Mouse (Mus musculus) cerebellum, adult 8-10 months (tissue): Measurements from ENCODE around the gene St6galnac4.

ENCODE experiments used
- DNase-seq: peaks from one replicate; pipeline ENCODE4 v3.0.0; 2022

The St6galnac4 gene

DNA sequence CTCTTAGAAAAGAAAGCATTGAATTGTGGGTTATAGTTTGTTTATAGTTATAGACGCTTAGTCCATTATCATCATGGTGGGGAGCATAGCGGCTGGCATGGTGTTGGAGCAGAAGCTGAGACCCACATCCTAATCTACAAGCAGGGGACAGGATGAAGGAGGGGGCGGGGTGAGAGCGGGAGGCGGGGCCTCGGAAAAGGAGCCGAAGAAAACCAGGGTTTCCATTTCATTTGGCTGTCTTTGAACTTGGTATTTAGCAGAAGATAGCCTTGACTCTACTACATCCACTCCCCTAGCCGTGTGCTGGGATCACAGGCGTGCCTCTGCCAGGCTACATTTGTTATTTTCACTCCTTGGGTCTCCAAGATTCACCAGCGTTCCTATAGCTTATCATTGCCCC lies 17.7 kb downstream of the St6galnac4 start:
- DNase-seq = no peak

DNA sequence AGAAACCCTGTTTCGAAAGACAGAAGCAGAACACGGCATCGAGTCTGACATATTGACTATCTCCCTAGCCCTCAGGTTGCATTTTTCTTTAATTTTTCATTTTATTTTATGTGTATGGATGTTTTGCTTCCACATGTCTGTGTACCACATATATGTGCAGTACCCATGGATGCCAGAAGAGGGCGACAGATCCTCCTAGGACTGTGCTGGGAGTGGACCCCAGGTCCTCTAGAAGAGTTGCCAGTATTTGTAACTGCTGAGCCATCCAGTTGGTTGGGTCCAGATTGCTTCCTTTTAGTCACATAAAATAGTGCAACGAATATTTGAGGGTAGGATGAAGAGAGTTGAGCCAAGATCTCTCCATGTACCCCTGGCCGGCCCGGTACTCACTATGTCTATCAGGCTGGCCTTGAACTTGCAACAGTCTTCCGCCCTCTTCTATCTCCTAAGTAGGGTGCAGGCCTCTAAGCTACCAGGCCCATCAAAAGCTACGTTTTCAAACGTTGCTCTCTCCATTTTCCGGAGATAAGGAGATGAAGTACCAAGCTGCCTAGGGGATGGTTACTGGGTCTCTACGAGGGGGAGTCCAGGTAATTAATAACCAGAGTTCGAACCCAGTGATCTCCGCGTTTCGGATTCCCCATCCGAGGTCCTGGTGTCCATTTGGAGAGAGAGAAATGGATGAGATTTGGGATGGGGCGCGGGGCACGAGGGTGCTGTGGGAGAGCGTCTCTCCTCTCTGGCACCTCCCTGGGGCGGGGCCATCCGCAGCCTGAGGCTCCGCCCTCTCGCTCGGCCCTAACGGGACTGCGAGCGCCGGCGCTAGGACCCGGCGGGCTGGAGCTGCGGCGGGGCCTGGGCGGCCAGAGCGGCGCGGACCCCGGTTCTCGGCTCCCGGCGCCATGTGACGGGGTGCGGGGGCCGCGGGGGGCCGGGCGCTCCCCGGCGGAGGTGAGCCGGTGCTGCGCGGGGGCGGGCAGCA lies 19.6 kb downstream of the St6galnac4 start:
- peak; percentile 87 for DNase-seq

DNA sequence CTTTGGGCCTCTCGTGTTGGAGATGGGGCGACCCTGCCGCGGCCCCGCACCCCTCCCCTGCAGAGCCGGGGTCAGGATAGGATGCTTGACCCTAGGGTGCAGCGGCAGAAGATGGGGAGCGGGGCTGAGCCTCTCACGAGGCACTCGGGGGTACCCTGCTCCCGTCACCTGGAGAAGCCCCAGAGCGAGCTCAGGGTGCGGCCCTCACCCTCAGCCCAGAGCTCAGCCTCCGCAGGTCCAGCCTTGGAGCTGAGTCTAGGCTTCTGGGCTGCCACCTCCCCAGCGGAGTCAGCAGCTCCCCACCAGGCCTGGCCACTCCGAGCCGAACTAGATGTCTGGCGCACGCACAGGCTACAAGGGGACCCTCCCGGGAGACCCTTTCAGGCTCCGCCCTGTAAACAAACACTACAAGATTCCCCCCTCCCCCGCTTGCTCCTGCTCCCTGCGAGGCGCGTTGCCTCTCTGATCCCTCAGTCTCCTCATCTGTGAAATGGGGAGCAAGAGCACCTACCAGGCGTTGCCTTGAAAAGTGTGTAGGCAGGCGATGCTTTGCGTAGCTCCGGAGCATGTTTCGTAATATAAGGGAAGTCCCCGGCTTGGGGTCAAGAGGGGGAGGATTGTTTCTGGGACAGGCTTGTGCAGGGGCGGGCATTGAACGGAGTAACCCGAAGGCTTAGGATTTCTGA lies 20.5 kb downstream of the St6galnac4 start:
- DNase-seq = peak; percentile 61

DNA sequence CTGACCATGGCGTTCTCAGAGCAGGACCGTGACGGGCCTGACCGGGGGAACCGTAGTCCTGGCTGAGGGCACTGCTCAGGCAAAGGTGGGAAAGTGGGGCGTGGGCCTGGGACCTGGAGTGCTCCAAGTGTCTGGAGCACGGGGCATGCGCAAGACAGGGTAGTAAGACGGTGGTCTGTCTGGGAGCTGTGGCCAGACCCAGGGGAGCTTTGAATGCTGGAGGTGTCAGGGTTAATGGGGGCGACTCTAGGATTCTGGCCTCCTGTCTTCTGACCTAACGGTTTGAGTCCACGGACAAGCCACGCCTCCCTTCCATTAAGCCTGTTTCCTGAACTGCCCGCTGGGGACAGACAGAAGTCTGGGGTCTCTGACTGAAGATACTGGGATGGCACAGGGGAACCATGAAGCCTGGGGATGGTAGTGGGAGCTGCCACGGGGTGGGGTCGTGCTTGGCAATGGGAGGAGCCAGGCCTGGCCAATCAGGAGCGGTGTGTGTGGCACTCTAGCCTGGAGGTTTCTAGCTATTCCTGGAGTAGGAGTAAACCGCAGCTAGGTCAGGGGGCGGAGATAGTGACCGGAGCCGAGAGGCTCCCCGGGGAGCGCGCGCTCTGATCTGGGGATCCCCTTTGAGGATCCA lies 21.4 kb downstream of the St6galnac4 start:
- peak; percentile 65 for DNase-seq

DNA sequence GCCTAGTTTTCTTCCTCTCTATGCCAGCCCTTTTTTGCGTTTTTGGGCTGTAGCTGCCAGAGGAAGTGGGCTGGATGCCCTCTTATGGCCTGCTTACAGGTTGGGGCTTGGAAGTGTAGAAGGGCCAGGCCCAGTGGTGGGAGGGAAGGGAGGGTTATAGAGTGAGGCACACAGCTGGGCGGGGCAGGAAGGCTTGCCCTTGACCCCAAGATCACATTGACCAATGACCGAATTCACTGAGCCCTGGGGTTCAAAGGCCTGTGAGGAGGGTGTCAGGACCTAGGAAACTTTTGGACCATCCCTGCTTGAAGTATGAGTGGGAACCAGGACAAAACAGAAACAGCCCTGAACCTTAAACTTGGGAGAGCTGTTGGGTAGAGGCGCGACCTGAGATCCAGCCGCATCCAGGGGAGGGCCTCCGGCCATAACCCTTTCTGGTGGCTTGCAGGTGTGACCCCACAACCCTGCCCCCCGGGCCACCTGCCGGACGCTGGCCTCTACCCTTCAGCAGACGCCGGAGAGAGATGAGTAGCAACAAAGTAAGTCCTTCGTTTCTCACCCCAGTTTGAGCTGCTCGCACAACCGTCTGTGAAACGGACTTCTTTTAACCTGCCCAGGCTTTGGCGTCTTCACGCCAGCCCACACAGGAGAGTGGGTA lies 22.0 kb downstream of the St6galnac4 start:
- no peak for DNase-seq

DNA sequence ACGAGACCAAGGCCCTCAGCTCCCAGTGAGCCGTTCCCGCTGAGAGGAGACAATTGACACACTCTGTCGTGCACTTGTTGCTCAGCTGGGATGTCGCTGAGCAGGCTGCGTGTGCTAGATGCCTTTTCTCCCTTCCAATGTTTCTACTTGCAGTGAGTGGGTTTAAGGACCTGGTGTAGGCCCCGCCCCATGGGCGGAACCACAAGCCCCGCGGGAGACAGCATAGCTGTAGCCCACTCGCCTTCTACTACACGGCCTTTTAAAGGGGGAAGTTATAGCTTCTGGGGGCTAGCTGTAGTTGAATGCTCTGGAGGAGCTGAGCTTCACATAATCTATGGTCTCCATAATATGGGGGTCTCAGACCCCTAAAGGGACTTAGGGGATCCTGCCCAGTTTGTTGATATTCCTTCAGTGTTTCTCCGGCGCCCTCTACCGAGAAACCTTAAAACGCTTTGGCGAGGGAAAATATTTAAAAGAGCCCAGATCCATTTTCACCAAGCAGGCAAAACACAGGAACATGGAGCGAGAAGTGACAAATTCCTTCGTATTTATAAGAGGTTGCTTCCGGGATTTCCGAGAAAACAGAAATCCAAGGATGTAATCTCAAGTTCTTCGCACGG lies 23.8 kb downstream of the St6galnac4 start:
- DNase-seq = peak; percentile 45

DNA sequence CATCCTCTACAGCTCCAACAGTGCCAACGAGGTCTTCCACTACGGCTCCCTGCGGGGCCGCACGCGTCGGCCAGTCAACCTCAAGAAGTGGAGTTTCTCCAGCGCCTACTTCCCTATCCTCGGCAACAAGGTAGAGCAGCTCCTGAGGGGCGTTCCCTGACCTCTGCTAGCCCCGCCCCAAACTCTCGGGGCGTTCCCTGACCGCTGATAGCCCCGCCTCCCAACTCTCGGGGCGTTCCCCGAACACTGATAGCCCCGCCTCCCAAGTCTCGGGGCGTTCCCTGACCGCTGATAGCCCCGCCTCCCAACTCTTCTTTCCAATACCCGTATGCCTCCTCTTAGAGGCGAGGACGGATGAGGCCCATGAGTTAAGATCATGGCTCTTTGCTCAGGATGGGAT lies 25.4 kb downstream of the St6galnac4 start:
- no peak for DNase-seq

DNA sequence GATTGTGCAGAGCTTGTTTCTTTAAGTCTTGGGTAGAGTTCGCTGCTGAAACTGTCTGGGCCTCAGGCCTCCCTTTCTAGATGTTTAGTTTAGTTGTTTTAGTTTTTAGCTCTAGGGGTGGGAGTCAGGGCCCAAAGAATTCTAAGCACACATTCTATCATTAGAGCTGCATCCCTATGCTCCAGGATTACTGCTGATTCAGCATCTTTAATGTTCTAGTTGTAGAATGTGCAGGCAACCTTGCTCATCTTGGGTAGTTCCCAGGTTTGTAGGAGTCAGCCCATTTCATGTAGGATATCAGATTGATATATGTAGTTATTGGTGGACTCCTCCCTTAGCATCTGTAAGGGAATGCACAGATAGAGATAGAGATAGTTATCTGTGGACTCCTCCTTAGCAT lies 30.2 kb downstream of the St6galnac4 start:
- DNase-seq = no peak

DNA sequence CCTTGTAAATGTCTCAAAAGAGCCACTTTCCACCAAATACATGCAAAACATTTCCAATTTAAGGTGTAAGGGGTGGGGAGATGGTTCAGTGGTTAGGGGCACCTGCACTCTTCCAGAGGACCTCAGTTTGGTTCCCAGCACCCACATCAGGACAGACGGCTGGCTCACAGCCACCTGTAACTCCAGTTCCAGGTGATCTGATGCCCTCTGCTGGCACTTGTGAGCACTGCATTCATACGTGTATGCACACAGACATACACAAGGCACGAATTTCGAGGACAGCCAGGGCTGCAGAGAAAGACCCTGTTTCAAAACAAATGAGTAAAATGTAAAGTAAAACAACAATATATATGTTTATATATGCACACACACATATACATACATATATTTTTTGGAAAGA lies 30.7 kb downstream of the St6galnac4 start:
- DNase-seq = no peak

DNA sequence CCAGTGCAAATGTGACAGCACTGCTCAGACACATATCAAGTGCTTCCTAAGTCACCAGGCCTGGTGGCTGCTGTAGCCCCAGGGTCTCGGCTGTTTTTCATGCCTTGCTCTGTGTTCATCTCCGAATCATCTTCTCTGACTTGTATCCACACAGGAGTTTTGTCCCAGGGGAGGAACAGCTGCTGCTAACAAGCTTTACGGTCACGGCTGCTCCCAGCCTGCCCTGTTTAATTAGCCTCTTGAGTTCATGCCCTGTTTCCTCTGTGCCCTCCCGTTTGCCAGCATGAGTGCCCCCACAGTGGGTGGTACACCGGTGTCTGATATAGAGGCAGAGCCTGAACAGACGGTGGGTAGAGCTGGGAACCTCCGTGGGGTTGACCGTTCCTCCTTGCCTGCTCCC lies 31.2 kb downstream of the St6galnac4 start:
- no peak for DNase-seq

DNA sequence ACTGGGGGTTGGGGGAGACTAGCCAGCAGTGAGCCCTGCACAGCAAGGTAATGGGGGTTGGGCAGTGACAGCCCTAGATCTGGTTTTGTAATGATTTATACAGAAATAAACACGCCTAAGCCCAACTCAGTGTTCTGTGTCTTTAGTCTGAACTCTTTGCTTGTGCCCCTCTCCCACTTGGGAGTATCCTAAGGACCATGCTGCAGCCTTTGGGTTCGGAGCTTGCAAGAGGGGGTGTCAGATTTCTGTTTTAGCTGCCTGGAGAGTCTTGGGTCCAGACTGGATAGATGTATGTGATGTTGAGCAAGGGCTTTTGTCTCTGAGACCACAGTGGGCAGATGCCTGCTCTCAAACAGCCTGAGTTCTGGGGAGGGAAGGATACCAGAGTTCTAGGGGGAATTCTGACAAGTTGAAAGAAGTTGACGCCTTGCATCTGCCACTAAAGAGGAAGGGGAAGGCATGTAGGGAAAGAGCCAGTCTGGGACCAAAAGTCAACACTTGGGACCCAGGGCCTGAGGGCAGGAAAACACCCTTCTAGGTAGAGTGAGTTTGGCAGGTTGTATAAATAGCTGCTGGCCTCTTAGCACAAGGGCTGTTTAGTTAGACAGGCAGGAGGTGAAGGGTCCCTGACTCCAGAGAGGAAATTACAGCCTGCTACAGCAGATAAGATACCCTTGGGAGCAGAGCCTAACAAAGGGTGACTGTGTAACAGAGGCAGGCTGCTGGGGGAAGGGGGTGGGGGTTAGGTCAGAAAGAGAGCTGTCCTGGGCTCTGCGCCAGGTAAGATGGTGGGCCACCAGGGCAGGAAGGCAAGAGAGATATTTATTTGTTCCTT lies 34.0 kb downstream of the St6galnac4 start:
- DNase-seq = no peak

DNA sequence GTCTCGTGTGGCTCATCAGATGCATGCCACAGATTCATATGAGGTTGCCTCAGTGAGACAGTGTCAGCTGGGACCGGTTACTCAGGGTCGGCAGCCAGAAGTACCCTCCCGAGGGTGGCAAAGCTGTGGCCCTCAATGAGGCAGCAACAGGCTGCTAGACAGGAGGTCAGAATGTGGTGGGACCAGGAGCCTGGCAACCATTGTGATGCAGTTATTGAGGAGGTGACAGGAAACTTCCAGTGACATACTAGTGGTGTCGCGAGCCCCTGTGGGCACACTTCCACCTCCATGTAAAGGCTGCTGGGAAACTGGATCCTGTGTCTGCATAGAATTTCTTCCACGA lies 34.6 kb downstream of the St6galnac4 start, which contains the start of gene Ak1:
Ak1 (plus strand) TSS at position 242 of the 343 bp plus-strand sequence.
- no peak for DNase-seq

DNA sequence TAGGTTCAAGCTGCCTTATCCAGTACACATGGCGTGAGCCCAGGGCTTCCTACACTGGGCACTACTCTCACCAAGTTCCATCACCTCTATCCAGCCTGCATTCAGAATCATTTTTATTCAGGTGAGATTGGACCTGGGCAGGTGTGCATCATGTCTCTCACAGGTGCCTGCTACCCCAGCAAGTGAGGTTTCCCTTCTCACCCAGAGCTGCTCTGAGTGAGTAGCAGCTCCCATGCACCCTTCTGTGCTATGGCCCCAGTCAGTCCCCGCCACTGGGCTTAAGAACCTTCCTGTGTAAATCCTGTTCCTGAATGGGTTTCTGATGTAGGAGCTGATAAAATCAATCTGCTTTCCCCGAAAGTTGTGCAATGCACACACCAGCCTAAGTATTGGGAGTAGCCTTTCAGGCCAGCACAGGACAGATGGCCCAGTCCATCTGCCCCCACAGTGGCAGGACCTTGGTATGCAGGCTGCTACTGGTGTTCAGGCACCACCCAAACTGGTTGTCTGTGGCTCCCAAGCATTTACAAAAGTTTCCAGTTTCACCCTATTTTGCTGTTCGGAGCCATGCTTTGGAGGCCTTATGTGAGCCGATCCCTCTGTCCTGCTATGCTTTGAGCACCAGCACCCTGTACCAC lies 37.3 kb downstream of the St6galnac4 start:
- no peak for DNase-seq

DNA sequence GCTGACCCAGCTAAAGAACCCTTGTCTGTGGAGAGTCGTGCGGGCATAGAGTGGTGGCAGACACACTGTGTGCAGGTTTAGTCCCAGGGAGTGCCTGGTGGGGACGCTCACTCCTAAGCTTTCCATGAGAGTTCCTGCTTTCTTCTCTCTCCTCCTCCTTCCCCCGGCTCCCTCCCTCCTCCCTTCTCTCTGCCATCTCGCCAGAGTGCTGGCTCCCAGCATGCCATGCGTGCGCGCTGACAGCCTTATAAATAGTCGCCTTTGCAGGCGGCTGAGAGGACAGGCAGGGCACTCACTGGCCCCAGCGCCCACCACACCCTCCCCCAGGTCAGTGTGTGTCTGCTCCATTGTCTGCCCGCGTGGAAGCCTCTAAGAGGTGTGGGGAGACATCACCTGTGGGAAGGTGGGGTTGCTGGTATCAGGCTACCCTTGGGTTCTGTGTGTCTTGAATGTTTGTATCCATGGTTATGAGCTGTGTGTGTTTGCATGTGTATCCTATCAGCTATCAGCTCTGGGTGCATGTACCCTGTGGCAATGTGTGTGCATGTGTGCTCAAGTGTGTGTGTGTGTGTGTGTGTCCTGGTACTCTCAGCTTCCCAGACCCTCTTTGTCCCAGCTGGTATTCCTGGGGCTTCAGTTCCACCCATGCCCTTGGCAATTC lies 38.4 kb downstream of the St6galnac4 start:
- DNase-seq = peak; percentile 85

DNA sequence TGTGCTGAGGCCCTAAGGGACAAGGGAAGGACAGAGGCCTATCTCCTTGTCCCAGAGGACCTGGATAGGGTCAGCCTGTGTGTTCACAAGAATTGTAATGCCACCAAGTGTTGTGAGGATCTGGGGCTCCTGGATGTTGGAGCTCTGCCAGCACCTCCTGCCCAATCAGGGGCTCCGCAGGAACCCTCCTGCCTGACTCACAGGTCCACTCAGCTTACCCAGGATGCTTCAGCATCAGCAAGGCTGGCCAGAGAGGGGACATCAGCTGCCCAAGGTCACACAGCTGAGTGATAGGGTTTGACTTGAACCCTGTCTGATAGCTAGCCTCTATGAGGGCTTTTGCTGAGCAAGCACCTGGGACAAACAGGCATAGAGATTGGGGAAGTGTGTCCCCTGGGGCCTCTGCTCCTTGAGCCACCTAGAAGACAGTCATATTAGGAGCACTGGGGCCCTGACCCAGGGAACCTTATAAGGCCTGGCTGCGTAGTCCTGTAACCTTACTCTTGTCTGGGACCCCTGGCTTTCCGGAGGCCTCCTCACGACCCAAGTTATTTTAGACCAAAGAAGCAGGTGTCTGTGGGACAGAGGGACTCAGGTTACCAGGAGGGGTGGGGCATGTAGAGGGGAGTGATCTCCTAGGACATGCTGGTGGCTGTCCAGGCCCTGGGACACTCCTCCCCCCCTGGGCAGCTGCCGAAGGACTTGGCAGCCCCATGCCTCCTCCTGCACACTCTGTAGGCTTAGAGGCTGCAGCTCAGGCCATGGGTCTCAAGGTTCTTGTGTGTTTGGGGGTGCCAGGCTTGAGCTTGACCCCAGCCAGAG lies 39.2 kb downstream of the St6galnac4 start:
- DNase-seq = peak; percentile 76

DNA sequence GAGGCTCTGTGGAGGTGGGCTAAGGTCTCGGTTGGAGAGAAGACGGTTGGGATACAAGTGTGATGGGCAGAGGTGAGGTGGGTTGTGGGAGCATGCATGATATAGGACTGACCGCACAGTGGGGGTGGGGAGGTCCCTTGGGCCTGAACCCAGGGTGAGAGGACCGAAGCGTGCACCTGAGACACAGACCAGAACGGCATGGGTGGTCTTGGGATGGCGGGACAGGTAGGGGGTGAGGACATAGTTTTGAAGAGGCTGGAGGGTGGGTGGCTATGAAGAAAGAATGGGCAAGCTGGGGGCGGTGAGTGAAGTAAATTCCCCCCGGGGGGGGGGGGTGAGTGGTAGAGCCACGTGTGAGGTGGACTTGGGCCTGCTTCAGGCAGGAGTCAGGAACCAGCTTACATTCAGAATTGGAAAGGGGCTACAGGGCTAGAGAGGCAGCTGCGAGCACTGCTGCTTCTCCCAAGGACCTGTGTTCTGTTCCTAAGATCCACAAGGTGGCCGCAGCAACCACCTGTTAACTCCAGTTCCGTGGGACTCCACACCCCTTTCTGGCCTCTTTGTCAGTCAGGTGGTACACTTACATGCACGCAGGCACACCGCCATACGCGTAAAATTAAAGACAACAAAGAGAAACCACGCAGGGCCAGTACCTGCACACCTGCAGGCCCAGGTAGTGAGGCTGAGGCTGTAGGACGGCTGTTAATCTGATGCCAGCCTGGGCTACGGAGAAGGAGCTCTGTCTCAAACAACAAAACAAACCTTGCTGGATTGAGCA lies 40.6 kb downstream of the St6galnac4 start:
- DNase-seq = no peak

DNA sequence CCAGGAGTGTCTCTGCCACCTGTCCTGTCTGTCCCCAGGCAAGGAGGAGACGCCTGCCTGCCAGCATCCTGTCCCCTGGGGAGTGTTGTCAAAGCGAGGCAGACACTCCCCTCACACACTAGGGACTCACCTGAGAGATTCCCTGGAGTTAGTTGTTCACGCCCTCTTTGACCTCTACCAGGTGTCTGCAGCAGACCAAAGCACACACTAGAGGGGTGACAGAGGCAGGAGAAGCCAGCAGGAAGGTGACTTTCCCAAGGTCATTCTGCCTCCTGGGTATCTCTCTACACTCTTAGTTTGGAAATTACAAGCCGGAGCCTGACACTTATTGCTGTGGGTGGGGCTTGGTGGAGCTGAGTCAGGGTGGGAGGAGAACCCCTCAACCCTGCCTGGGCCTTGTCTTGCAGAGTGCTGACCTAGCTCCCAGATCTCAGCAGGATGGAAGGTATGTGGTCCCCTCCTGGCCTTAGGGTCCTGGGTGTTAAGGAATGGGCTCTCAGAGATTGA lies 41.2 kb downstream of the St6galnac4 start:
- no peak for DNase-seq

DNA sequence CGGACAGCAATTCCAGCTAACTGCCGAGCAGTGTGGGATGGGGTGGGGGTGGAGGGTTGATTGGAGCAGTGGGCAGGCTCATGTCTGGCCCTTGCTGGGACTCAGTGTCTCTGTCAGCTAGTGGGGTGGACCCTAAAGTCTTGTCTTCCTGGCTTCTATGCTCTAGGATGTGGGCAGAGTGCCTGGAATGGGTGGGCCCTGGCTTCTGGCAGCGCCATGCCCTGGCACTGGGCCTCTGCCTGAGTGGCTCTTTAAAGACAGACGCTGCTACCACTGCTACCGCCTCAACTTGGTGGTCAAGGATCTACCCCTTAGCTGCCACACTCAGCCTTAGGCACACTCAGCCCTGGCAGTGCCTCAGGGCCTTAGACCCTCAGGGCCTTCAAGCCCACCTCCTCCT lies 41.8 kb downstream of the St6galnac4 start:
- no peak for DNase-seq
